Mouse (Mus musculus) C2C12 (cell line): ENCODE measurements around the gene Fdxacb1.

Experiments used
- CEBPB ChIP-seq: IDR thresholded peaks from one replicate; pipeline ENCODE4 v1.6.1; 2011; ENCODE audit warnings: low read depth, mild to moderate bottlenecking, control low read depth, moderate library complexity
- CTCF ChIP-seq: IDR thresholded peaks from one replicate; pipeline ENCODE4 v1.5.1; 2011; ENCODE audit not compliant: control insufficient read depth, insufficient read depth, insufficient read length
- MAX ChIP-seq: IDR thresholded peaks from one replicate; pipeline ENCODE4 v1.6.1; 2011; ENCODE audit warnings: mild to moderate bottlenecking, control low read depth
- MYOD1 ChIP-seq: IDR thresholded peaks from one replicate; pipeline ENCODE4 v1.6.1; 2011; ENCODE audit warnings: low read depth; ENCODE audit not compliant: control insufficient read depth, insufficient read length
- USF1 ChIP-seq: IDR thresholded peaks from one replicate; pipeline ENCODE4 v1.6.1; 2011; ENCODE audit warnings: low read depth, mild to moderate bottlenecking, control low read depth, moderate library complexity

- TF ChIP-seq CEBPB (no peak), CTCF (no peak), USF1 (no peak), MAX (no peak), MYOD1 (no peak)
Observed at GRCm38 (mm10) chr9:50751323-50751722, 16.7 kb upstream of the Fdxacb1 start, which contains the start of gene Cryab.
